Mouse (Mus musculus) stomach, embryonic 16.5 days (tissue): ENCODE results near the gene Kdm5c. TPM values are rescaled to one million over a fixed set of nuclear protein-coding genes. Genes with fewer than 3 reads are reported as not detected.
A peak's percentile ranks its signal among the peaks of the same experiment; 100 is the strongest.
"Not testable (repeated sequence)": the region's sequence is repeated elsewhere in the genome, so short reads cannot be mapped to it uniquely, and the experiment has no call there.

Experiments
- ATAC-seq: fragments of 200-750 bp; cut with Nextera tagmentation; 2 replicates; pipeline ENCODE4 v1.8.0; 2017; ENCODE audit warnings: moderate number of reproducible peaks, moderate TSS enrichment; ENCODE audit not compliant: insufficient read depth, low FRiP score
- H3K27ac ChIP-seq: fragments of 300-500 bp; sonication (generic); 2 replicates; pipeline ENCODE4 v1.5.1; 2014; ENCODE audit warnings: low read length
- H3K27me3 ChIP-seq: fragments of 300-500 bp; sonication (generic); 2 replicates; pipeline ENCODE4 v1.6.1; 2014; ENCODE audit warnings: low read length, control low read depth, mixed read lengths; ENCODE audit not compliant: control insufficient read depth, insufficient read depth
- H3K36me3 ChIP-seq: fragments of 300-500 bp; sonication (generic); 2 replicates; pipeline ENCODE4 v1.6.1; 2014; ENCODE audit warnings: low read length; ENCODE audit not compliant: control insufficient read depth, insufficient read depth
- H3K4me1 ChIP-seq: fragments of 300-500 bp; sonication (generic); 2 replicates; pipeline ENCODE4 v1.6.1; 2014; ENCODE audit warnings: low read length, control low read depth, mixed read lengths; ENCODE audit not compliant: control insufficient read depth, insufficient read depth
- H3K4me2 ChIP-seq: fragments of 300-500 bp; sonication (generic); 2 replicates; pipeline ENCODE4 v1.6.1; 2014; ENCODE audit warnings: low read depth, low read length, mixed read lengths
- H3K4me3 ChIP-seq: fragments of 300-500 bp; sonication (generic); replicated peaks from 2 replicates; pipeline ENCODE4 v1.5.1; 2014; ENCODE audit warnings: mild to moderate bottlenecking, low read length
- H3K9ac ChIP-seq: fragments of 300-500 bp; sonication (generic); 2 replicates; pipeline ENCODE4 v1.6.1; 2014; ENCODE audit warnings: low read length
- H3K9me3 ChIP-seq: fragments of 300-500 bp; sonication (generic); replicated peaks from 2 replicates; pipeline ENCODE4 v1.6.1; 2016; ENCODE audit warnings: low read length, control low read depth; ENCODE audit not compliant: control insufficient read depth
- WGBS: fragments of 180-500 bp; shearing (Covaris S2); extraction: QIAGEN DNeasy Blood & Tissue Kit; methylation state at CpG from one replicate; pipeline ENCODE4 v1.1.7; 2014; 5-methylcytosine and 5-hydroxymethylcytosine counted together
- polyA plus RNA-seq: library from polyadenylated mRNA; unstranded; fragments of >200 nt; fragmentation: Nextera tagmentation; extraction: Ambion mirVana; gene quantifications from 2 replicates; pipeline ENCODE4 v1.2.1, GENCODE M21; 2015

Gene Kdm5c
- polyA plus RNA-seq, 1 experiment from 2014 or later: 35.3 TPM

DNA sequence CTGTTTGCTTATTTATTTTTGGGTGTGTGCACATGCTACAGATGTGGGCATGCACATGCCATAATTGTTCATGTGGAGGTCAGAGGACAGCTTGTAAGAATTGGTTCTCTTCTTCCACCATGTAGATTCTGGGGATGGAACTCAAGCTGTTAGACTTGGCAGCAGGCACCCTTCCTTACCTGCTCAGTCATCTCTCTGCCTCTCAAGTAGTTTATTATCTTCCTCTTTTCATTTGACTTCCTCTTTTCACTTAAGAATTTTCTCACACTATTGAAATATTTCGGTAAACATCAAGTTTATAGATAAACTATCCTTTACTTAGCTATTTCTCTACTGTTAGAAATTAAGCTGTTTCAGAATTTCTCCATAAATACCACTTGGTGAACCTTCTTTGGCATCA is 18.1 kb upstream of the Kdm5c start:
- no peak for ATAC-seq

DNA sequence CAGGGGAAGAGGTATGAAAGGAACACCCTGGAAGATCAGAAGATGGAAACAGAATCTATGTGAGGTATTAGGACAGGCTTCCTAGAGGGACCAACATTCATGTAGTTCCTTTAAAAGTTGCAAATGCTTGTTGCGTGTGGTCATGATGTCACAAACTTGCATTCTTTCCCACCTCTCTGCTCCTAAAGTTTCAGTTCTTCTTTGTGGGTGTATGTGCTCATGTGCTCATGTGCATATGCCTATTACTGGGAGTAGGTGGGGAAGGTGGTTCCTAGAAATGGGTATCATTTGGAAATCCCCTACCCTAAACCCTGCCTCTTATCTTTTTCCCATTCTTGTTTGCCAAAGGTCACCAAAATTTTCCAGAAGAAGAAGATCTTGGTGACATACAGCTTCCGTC is 14.3 kb upstream of the Kdm5c start:
- peaks cover 14% of the 10 kb centered on the region; the same call in 1 of the 2 replicates for H3K27me3 ChIP-seq
- no peaks in the 10 kb centered on the region for H3K4me1 ChIP-seq
- H3K4me3 ChIP-seq: no peak overlapping the region
- ATAC-seq: no peak
- H3K9me3 ChIP-seq: no peaks in the 10 kb centered on the region
- H3K27ac ChIP-seq: no peak overlapping the region
- 95% methylated on average over 2 of the region's 2 CpGs for WGBS
- no peaks in the 10 kb centered on the region for H3K36me3 ChIP-seq
- no peak overlapping the region for H3K4me2 ChIP-seq
- H3K9ac ChIP-seq: no peak overlapping the region

More for the DNA sequence above, 18.1 kb upstream of the Kdm5c start:
- Histone ChIP-seq H3K4me2 (no peak overlapping the region), H3K36me3 (no peaks in the 10 kb centered on the region), H3K4me3 (no peak overlapping the region), H3K27me3 (peaks cover 10% of the 10 kb centered on the region; the same call in 1 of the 2 replicates), H3K9ac (no peak overlapping the region), H3K4me1 (no peaks in the 10 kb centered on the region), H3K9me3 (no peaks in the 10 kb centered on the region), H3K27ac (no peak overlapping the region)
- 84% methylated on average over 1 of the region's 1 CpGs for WGBS

GRCm38 (mm10) chrX:152221721-152222120 is 11.1 kb upstream of the Kdm5c start:
- no peaks in the 10 kb centered on the region for H3K4me1 ChIP-seq
- H3K9ac ChIP-seq: no peak overlapping the region
- H3K4me3 ChIP-seq: no peak overlapping the region
- no peak overlapping the region for H3K4me2 ChIP-seq
- no peak overlapping the region for H3K27ac ChIP-seq
- 78% methylated on average over 4 of the region's 4 CpGs for WGBS
- peaks cover 11% of the 10 kb centered on the region; the same call in 1 of the 2 replicates for H3K27me3 ChIP-seq
- no peaks in the 10 kb centered on the region for H3K9me3 ChIP-seq
- no peaks in the 10 kb centered on the region for H3K36me3 ChIP-seq
- ATAC-seq: no peak

DNA sequence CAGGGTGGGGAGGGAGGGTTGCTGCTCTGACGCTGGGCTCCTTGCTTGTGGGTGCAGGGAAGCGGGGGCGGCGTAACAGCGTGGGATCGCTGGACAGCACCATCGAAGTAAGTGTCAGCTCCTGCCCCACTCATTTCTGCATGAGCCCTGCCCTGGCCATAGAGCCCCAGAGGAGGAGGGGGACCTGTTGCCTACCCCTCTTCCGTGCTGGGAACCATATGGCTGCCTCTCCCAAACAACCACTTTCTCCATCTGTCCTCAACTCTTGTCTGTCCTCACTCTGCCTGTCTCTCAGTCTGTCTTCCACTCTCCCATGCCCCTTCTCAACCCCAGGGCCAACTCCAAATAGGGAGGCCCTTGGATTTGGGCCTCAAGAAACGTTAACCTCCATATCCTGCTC is 10.6 kb upstream of the Kdm5c start:
- no peak for ATAC-seq
- Histone ChIP-seq H3K9ac (no peak overlapping the region), H3K36me3 (no peaks in the 10 kb centered on the region), H3K4me1 (no peaks in the 10 kb centered on the region), H3K27me3 (peaks cover 11% of the 10 kb centered on the region; the same call in 1 of the 2 replicates), H3K4me3 (no peak overlapping the region), H3K27ac (no peak overlapping the region), H3K4me2 (no peak overlapping the region), H3K9me3 (no peaks in the 10 kb centered on the region)
- 62% methylated on average over 9 of the region's 9 CpGs for WGBS

GRCm38 (mm10) chrX:152223313-152223712 is 9.5 kb upstream of the Kdm5c start:
- WGBS: 84% methylated on average over 6 of the region's 6 CpGs
- Histone ChIP-seq H3K9me3 (no peaks in the 10 kb centered on the region), H3K9ac (no peak overlapping the region), H3K36me3 (no peaks in the 10 kb centered on the region), H3K4me3 (no peak overlapping the region), H3K4me1 (no peaks in the 10 kb centered on the region), H3K27ac (no peak overlapping the region), H3K27me3 (peaks cover 3% of the 10 kb centered on the region; the same call in 1 of the 2 replicates), H3K4me2 (no peak overlapping the region)
- ATAC-seq: no peak

GRCm38 (mm10) chrX:152224280-152224679 is 8.5 kb upstream of the Kdm5c start:
- no peak overlapping the region for H3K9ac ChIP-seq
- ATAC-seq: no peak; the same call in 1 of the 2 replicates
- no peaks in the 10 kb centered on the region for H3K9me3 ChIP-seq
- H3K36me3 ChIP-seq: no peaks in the 10 kb centered on the region
- WGBS: 63% methylated on average over 5 of the region's 5 CpGs
- peaks cover 3% of the 10 kb centered on the region; the same call in 1 of the 2 replicates for H3K27me3 ChIP-seq
- H3K4me3 ChIP-seq: no peak overlapping the region
- H3K4me2 ChIP-seq: no peak overlapping the region
- no peak overlapping the region for H3K27ac ChIP-seq
- no peaks in the 10 kb centered on the region for H3K4me1 ChIP-seq

DNA sequence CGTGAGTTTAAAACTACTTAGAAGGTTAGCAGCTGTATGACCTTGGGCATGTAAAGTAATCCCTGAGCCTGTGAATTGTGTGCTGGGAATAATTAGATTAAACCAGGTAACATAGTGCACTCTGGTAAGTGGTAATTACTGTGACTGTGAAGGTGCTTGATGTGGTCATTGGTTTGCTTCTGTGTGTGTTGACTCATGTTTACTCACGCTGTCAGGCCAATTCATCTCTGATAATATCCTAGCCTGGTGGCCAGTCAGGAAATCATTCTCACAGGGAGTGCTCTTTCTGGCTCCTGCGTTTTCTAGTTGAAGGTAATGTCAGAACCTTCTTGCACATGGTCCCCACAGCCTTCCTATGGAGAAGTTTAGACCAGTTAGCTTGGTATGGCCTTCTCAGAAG is 1.3 kb downstream of the Kdm5c start:
- Histone ChIP-seq H3K9me3 (no peaks in the 10 kb centered on the region), H3K36me3 (no peaks in the 10 kb centered on the region), H3K4me1 (peaks cover 12% of the 10 kb centered on the region), H3K4me3 (peak overlapping the region; percentile 92), H3K4me2 (peak overlapping the region; percentile 78), H3K9ac (peak overlapping the region; percentile 95), H3K27ac (no peak overlapping the region), H3K27me3 (no peaks in the 10 kb centered on the region)
- 9% methylated on average over 3 of the region's 3 CpGs for WGBS
- ATAC-seq: no peak

GRCm38 (mm10) chrX:152235758-152236157 is 2.9 kb downstream of the Kdm5c start:
- H3K9me3 ChIP-seq: no peaks in the 10 kb centered on the region
- ATAC-seq: no peak
- H3K4me1 ChIP-seq: peaks cover 12% of the 10 kb centered on the region
- WGBS: 69% methylated on average over 2 of the region's 2 CpGs
- H3K4me2 ChIP-seq: no peak overlapping the region
- no peaks in the 10 kb centered on the region for H3K36me3 ChIP-seq
- H3K27ac ChIP-seq: no peak overlapping the region
- no peaks in the 10 kb centered on the region for H3K27me3 ChIP-seq
- no peak overlapping the region for H3K4me3 ChIP-seq
- no peak overlapping the region for H3K9ac ChIP-seq

GRCm38 (mm10) chrX:152243140-152243539 is 10.3 kb downstream of the Kdm5c start:
- H3K9ac ChIP-seq, H3K27me3 ChIP-seq, ATAC-seq, H3K4me3 ChIP-seq, H3K4me1 ChIP-seq, H3K27ac ChIP-seq, H3K4me2 ChIP-seq, H3K9me3 ChIP-seq: not testable (repeated sequence)
- 76% methylated on average over 6 of the region's 6 CpGs for WGBS
- H3K36me3 ChIP-seq: peaks cover 25% of the 10 kb centered on the region
